Comparison of ENCODE assay signal across 14 mouse cellular contexts in the genomic region with DNA sequence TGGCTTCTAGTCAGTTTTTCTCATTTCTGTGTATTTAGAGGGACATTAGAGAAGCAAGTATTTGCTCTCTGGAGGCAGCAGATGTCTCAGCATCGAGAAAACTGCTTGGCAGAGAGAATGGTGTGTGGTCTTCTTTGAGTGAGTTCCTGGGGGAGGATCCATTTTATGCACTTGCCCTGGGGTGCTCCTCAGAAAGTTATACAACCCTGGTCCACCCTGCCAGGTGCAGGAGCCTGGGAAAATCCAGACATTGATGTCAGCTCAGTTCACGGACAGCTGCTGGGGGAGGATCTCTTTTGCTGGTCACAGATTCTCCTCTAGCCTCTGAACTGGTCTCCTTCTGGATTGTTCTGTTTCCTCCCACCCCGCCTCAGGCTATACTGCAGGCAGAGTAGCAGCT.
"Had no signal": no experiment of that assay in that cellular context is flagged by ENCODE, and none has a peak within 500 bp of the region (broad histone marks: within the 10 kb centered on the region; RNA-seq: fewer than 3 reads in every experiment).

No protein-coding gene starts in this region.

- H3K4me1 ChIP-seq: neural tube, embryonic 15.5 days had no signal

- ATAC-seq: intestine, embryonic 15.5 days; lung, postnatal 0 days had no signal

- H3K27ac ChIP-seq: intestine, embryonic 15.5 days; kidney, embryonic 15.5 days; limb, embryonic 13.5 days; liver, embryonic 15.5 days; neural tube, embryonic 15.5 days had no signal

- DNase-seq: kidney, adult 2 months; kidney, postnatal 25 days; layer of hippocampus, adult 9-11 months; lung, adult 2 months; lung, postnatal 36 days; thymus, adult 18-20 months; thymus, postnatal 14 days had no signal

- H3K4me2 ChIP-seq: intestine, embryonic 15.5 days; kidney, embryonic 15.5 days; limb, embryonic 13.5 days; liver, embryonic 11.5 days; liver, embryonic 15.5 days; neural tube, embryonic 15.5 days had no signal

- H3K27me3 ChIP-seq: intestine, embryonic 15.5 days; kidney, embryonic 15.5 days; limb, embryonic 13.5 days; liver, embryonic 15.5 days; neural tube, embryonic 15.5 days had no signal

- H3K9ac ChIP-seq: intestine, embryonic 15.5 days; kidney, embryonic 15.5 days; limb, embryonic 13.5 days; liver, embryonic 15.5 days; neural tube, embryonic 15.5 days had no signal

- H3K36me3 ChIP-seq: intestine, embryonic 15.5 days; kidney, embryonic 15.5 days; limb, embryonic 13.5 days; liver, embryonic 15.5 days; neural tube, embryonic 15.5 days had no signal

- H3K4me3 ChIP-seq: intestine, embryonic 15.5 days; kidney, embryonic 15.5 days; limb, embryonic 13.5 days; liver, embryonic 15.5 days; neural tube, embryonic 15.5 days had no signal

- H3K9me3 ChIP-seq: intestine, embryonic 15.5 days; kidney, embryonic 15.5 days; liver, embryonic 15.5 days; neural tube, embryonic 15.5 days had no signal
